Mouse (Mus musculus) liver, postnatal 0 days (tissue): ENCODE data around the gene Ntn1.

Experiments
- CTCF ChIP-seq: sonication (generic); IDR thresholded peaks from 2 replicates; pipeline ENCODE4 v1.5.1; 2016; ENCODE audit warnings: antibody characterized with exemption, low read depth
- EP300 ChIP-seq: IDR thresholded peaks from 2 replicates; pipeline ENCODE4 v1.6.1; 2016; ENCODE audit warnings: antibody characterized with exemption, low read depth, mild to moderate bottlenecking

- no peak for TF ChIP-seq CTCF
- no peak for TF ChIP-seq EP300
Measured at GRCm38 (mm10) chr11:68305997-68306396, 94.6 kb downstream of the Ntn1 start.
